Mouse (Mus musculus): Measurements from ENCODE around the gene Senp8.
A peak's percentile ranks its signal among the peaks of the same experiment; 100 is the strongest.
"Not testable (repeated sequence)": the region's sequence is repeated elsewhere in the genome, so short reads cannot be mapped to it uniquely, and the experiment has no call there.

The Senp8 gene

GRCm38 (mm10) chr9:59750267-59751065, at the start of gene Senp8, which contains the start of gene Myo9a:
Senp8 (minus strand) TSS chr9:59750710.
Myo9a (plus strand) TSS chr9:59750896.
- peak; percentile 100 for DNase-seq

GRCm38 (mm10) chr9:59766966-59767461, 16.5 kb upstream of the Senp8 start:
- not testable (repeated sequence) for DNase-seq

- DNase-seq = no peak
These were observed 10.0 kb upstream of the Senp8 start for GRCm38 (mm10) chr9:59760515-59760914.

- DNase-seq = not testable (repeated sequence)
These were observed 6.5 kb upstream of the Senp8 start for GRCm38 (mm10) chr9:59757016-59757415.

- DNase-seq = no peak
These were observed 4.7 kb upstream of the Senp8 start for GRCm38 (mm10) chr9:59755199-59755598.

- DNase-seq = no peak
These were observed 1.5 kb upstream of the Senp8 start for GRCm38 (mm10) chr9:59751966-59752365.

- peak; percentile 85 for DNase-seq
These were observed 614 bp upstream of the Senp8 start for GRCm38 (mm10) chr9:59751066-59751581.

GRCm38 (mm10) chr9:59749581-59750265, 787 bp downstream of the Senp8 start:
- DNase-seq = no peak

GRCm38 (mm10) chr9:59748969-59749368, 1.5 kb downstream of the Senp8 start:
- no peak for DNase-seq

GRCm38 (mm10) chr9:59748387-59748786, 2.1 kb downstream of the Senp8 start:
- DNase-seq = no peak

GRCm38 (mm10) chr9:59743903-59744302, 6.6 kb downstream of the Senp8 start:
- no peak for DNase-seq

GRCm38 (mm10) chr9:59740593-59740992, 9.9 kb downstream of the Senp8 start:
- DNase-seq = no peak

- DNase-seq = no peak
These were observed 15.1 kb downstream of the Senp8 start for GRCm38 (mm10) chr9:59735394-59735793.

- DNase-seq = no peak
These were observed 17.4 kb downstream of the Senp8 start for GRCm38 (mm10) chr9:59733075-59733474.

GRCm38 (mm10) chr9:59731136-59731535, 19.4 kb downstream of the Senp8 start:
- DNase-seq = no peak

GRCm38 (mm10) chr9:59727569-59728286, 22.8 kb downstream of the Senp8 start:
- DNase-seq = no peak

GRCm38 (mm10) chr9:59725515-59725914, 25.0 kb downstream of the Senp8 start:
- DNase-seq = no peak

GRCm38 (mm10) chr9:59723791-59724442, 26.6 kb downstream of the Senp8 start:
- DNase-seq = peak; percentile 23

- DNase-seq = peak; percentile 71
These were observed 27.3 kb downstream of the Senp8 start for GRCm38 (mm10) chr9:59723096-59723657.

GRCm38 (mm10) chr9:59721144-59721543, 29.4 kb downstream of the Senp8 start:
- no peak for DNase-seq

- DNase-seq = no peak
These were observed 32.3 kb downstream of the Senp8 start for GRCm38 (mm10) chr9:59718237-59718636.

GRCm38 (mm10) chr9:59716275-59716898, 34.1 kb downstream of the Senp8 start:
- DNase-seq = no peak
